Mouse (Mus musculus) adrenal gland, adult 18-20 months (tissue): ENCODE results near the gene Capn8. TPM values are rescaled to one million over a fixed set of nuclear protein-coding genes. Genes with fewer than 3 reads are reported as not detected.

Experiments used
- DNase-seq, 2 experiments: peaks; one replicate each; pipeline ENCODE4 v3.0.0; 2021 to 2022; ENCODE audit warnings: low spot score in 2 of 2
- total RNA-seq, 2 experiments: library from RNA; stranded (reverse); gene quantifications; 1 replicate in 1 of 2; 2 replicates in 1 of 2; pipeline ENCODE4 v1.2.3; 2021

The Capn8 gene
- total RNA-seq, 2 experiments from 2014 or later, result 0.19 to 0.33 TPM

DNA sequence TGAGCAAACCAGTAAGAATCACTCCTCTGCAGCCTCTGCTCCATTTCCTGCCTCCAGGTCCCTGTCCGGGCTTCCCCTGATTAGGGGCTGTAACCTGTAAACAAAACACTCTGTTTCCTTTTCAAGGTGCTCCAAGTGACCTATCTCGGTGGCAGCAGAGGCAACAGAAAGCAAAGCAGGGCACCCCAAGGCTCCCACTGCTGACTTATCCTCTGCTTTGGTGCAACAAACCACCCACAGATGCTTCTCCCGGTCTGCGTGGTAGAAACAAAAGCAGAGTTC, 106.5 kb downstream of the Capn8 start:
- no peak for DNase-seq

DNA sequence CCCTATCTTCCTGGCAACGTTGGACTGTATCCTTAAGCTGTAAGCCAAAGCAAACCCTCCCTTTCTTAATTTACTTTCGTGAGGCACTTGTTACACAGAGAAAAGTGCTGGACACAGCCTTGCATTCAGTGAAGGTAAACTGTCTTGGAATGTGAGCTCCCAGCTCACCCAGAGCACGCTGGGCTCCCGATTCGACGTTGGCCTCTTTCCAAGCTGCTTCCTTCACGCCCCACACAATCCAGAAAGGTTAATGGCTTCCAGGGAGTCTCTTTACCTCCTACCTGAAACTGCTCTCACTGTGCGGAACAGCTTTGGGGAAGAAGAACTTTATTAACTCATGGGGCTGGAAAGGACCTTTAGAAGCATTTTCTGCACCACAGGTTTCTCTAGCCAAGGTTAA, 110.5 kb downstream of the Capn8 start:
- DNase-seq, result no peak

DNA sequence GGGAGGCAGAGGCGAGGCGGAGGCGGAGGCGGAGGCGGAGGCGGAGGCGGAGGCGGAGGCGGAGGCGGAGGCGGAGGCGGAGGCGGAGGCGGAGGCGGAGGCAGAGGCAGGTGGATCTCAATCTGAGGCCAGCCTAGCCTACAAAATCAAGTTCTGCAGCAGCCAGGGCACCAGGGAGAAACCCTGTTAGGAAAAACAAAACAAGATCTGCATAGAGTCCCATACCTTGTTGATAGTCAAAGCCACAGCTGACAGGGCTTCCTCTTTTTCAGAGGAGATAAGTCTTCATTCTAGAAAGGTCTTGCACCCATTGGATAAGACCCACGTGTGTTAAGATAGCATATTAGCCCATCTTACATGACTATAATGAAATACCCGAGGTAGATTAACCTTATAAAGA, 113.3 kb downstream of the Capn8 start:
- no peak for DNase-seq

DNA sequence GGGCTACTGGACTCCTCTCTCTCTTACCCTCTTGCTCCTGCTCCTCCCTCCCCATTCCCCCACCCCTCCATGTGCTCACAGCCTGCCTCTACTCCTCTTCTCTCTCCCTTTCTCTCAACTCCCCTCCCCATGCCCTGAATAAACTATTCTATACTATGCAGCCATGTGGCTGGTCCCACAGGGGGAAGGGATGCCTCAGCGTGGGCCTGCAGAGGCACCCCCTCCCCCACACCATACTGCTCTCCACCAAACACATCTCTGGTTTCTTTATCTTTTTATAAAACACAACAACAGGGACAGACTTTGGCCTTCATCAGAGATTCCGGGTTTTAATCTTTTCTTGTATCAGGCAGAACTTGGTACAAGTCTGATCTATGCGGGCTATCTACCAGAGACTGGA, 114.4 kb downstream of the Capn8 start:
- DNase-seq, result no peak

GRCm38 (mm10) chr1:182679582-182679981, 114.8 kb downstream of the Capn8 start:
- DNase-seq, result no peak

Other genes starting within 250 kb of the Capn8 start
- 10 to 100 TPM; 35.2 to 50.7 TPM for gene Fbxo28, start 223.4 kb upstream of the Capn8 start, total RNA-seq
- gene Trp53bp2, start 155.8 kb upstream of the Capn8 start, total RNA-seq, result 10 to 100 TPM; 17.5 to 20.2 TPM
- 100 to 1,000 TPM in 1 of 2 experiments, 10 to 100 TPM in 1; 63.1 to 122 TPM for gene Capn2, start 47.4 kb upstream of the Capn8 start, total RNA-seq
- gene Ccdc185, start 184.2 kb downstream of the Capn8 start, total RNA-seq, result not detected
- 1 to 10 TPM; 4.1 to 5.2 TPM for gene Susd4, start 198.9 kb downstream of the Capn8 start, total RNA-seq